Mouse (Mus musculus) kidney, postnatal 0 days (tissue): ENCODE results near the gene Prelid3b. TPM values are rescaled to one million over a fixed set of nuclear protein-coding genes. Genes with fewer than 3 reads are reported as not detected.
A peak's percentile ranks its signal among the peaks of the same experiment; 100 is the strongest.

Source experiments
- ATAC-seq: fragments of 200-750 bp; cut with Nextera tagmentation; replicated peaks from 2 replicates; pipeline ENCODE4 v1.8.0; 2017; ENCODE audit warnings: low read depth, moderate number of reproducible peaks, moderate TSS enrichment, moderate library complexity; ENCODE audit not compliant: low FRiP score
- DNase-seq: peaks from one replicate; pipeline ENCODE4 v3.0.0-alpha.2; 2016; ENCODE audit warnings: low spot score
- H3K27ac ChIP-seq: fragments of 300-500 bp; sonication (generic); 2 replicates; pipeline ENCODE4 v1.5.1; 2014; ENCODE audit warnings: mild to moderate bottlenecking
- H3K27me3 ChIP-seq: fragments of 300-500 bp; sonication (generic); 2 replicates; pipeline ENCODE4 v1.6.1; 2014; ENCODE audit warnings: low read length, mixed read lengths; ENCODE audit not compliant: insufficient read depth
- H3K36me3 ChIP-seq: fragments of 300-500 bp; sonication (generic); 2 replicates; pipeline ENCODE4 v1.6.1; 2014; ENCODE audit warnings: low read length, mixed read lengths; ENCODE audit not compliant: insufficient read depth
- H3K4me1 ChIP-seq: fragments of 300-500 bp; sonication (generic); replicated peaks from 2 replicates; pipeline ENCODE4 v1.6.1; 2014; ENCODE audit warnings: antibody characterized with exemption, low read length, mixed read lengths; ENCODE audit not compliant: insufficient read depth
- H3K4me2 ChIP-seq: fragments of 300-500 bp; sonication (generic); 2 replicates; pipeline ENCODE4 v1.6.1; 2014; ENCODE audit warnings: mild to moderate bottlenecking, low read length, moderate library complexity, mixed read lengths
- H3K4me3 ChIP-seq: fragments of 300-500 bp; sonication (generic); replicated peaks from 2 replicates; pipeline ENCODE4 v1.5.1; 2014; ENCODE audit warnings: low read depth, low read length
- H3K9ac ChIP-seq: fragments of 300-500 bp; sonication (generic); 2 replicates; pipeline ENCODE4 v1.6.1; 2014; ENCODE audit warnings: low read depth, low read length
- H3K9me3 ChIP-seq: fragments of 300-500 bp; sonication (generic); replicated peaks from 2 replicates; pipeline ENCODE4 v1.6.1; 2016; ENCODE audit warnings: low read length, inconsistent platforms, mixed read lengths
- CTCF ChIP-seq: IDR thresholded peaks from 2 replicates; pipeline ENCODE4 v1.5.1; 2016; ENCODE audit warnings: antibody characterized with exemption, low read depth, mild to moderate bottlenecking, moderate library complexity
- WGBS: fragments of 180-500 bp; shearing (Covaris S2); extraction: QIAGEN DNeasy Blood & Tissue Kit; methylation state at CpG from one replicate; pipeline ENCODE4 v1.1.7; 2014; 5-methylcytosine and 5-hydroxymethylcytosine counted together
- polyA plus RNA-seq: library from polyadenylated mRNA; unstranded; fragments of >200 nt; fragmentation: Nextera tagmentation; extraction: Ambion mirVana; gene quantifications from 2 replicates; pipeline ENCODE4 v1.2.1, GENCODE M21; 2015

Gene Prelid3b
- polyA plus RNA-seq, 1 experiment from 2014 or later: 98.9 TPM

GRCm38 (mm10) chr2:174424301-174425085 lies 48.4 kb downstream of the Prelid3b start:
- no peaks in the 10 kb centered on the region for H3K27me3 ChIP-seq
- peaks cover 58% of the 10 kb centered on the region for H3K36me3 ChIP-seq
- no peak overlapping the region for H3K9ac ChIP-seq
- WGBS: 69% methylated on average over 11 of the region's 11 CpGs
- H3K9me3 ChIP-seq: no peaks in the 10 kb centered on the region
- H3K4me3 ChIP-seq: no peak overlapping the region
- no peaks in the 10 kb centered on the region for H3K4me1 ChIP-seq
- TF ChIP-seq CTCF: no peak
- ATAC-seq: peak; percentile 37
- DNase-seq: peak; percentile 73
- H3K4me2 ChIP-seq: no peak overlapping the region
- no peak overlapping the region for H3K27ac ChIP-seq

DNA sequence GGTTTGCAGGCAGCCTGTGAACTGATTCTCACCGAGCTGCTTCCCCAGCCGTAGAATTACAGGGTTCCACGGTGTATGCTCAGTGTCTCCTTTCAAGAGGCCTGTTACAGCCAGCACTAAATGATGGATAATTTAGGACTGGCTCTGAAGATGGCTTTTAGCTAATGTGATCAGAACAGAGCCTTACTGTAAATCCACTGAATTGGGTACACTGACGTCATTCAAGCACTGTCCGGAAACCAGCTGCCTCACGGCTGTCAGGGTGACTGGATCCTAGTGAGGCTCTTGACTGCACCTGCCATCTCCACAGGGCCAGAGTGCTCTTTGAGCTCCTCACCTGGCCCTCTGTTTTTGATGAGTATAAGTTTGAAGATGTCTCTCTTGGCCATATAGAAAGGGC lies 51.8 kb downstream of the Prelid3b start:
- Histone ChIP-seq H3K27me3 (no peaks in the 10 kb centered on the region), H3K9ac (no peak overlapping the region), H3K27ac (no peak overlapping the region), H3K36me3 (peaks cover 39% of the 10 kb centered on the region), H3K4me3 (no peak overlapping the region), H3K4me1 (peaks cover 6% of the 10 kb centered on the region; the same call in 1 of the 2 replicates), H3K4me2 (no peak overlapping the region), H3K9me3 (no peaks in the 10 kb centered on the region)
- ATAC-seq (no peak), DNase-seq (no peak)
- 81% methylated on average over 6 of the region's 6 CpGs for WGBS
- no peak for TF ChIP-seq CTCF

DNA sequence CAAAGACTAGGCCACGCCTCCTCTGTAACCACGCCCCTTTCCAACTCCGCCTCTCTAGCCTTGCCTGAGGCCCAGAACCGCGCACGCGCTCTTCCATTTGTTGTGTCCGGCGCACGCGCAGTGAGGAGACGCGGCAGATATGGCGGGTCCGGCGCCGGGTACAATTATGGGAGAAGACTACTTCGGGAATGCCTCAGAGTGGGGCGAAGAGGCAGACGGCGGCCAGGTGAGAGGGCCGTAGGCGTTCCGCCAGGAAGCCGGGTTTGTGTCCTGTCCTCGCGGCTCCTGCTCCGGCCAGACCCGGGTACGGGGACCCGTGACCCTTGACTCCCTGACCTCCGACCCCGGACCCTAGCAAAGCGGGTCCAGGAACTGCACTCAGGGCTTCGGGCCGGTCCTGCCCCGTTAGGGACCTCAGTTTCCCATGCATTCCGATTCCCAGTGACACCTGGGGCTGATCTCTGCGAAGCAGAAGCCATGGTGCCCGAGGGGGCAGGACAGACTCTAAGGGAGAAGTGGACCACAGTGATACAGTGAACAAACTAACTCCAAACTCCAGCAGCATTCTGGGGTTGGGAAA lies 57.1 kb downstream of the Prelid3b start, which contains the start of gene Nelfcd:
Nelfcd (plus strand) TSS at position 74 of the 580 bp plus-strand sequence.
- peak; percentile 92 for ATAC-seq
- Histone ChIP-seq H3K4me1 (peaks cover 8% of the 10 kb centered on the region; the same call in 1 of the 2 replicates), H3K9me3 (no peaks in the 10 kb centered on the region), H3K9ac (peak within 1 kb of the TSS; percentile 87), H3K27ac (0 out of 2 replicates have a peak within 1 kb of the TSS, but pooled peaks have one; percentile 36), H3K36me3 (no peaks in the 10 kb centered on the region), H3K4me3 (peak within 1 kb of the TSS; percentile 94), H3K27me3 (no peaks in the 10 kb centered on the region), H3K4me2 (peak within 1 kb of the TSS; percentile 97)
- WGBS: under 1% methylated on average over 40 of the region's 40 CpGs
- no peak for TF ChIP-seq CTCF
- peak; percentile 99 for DNase-seq

Other genes with a start within 250 kb of the Prelid3b start
- gene Gnas, start 188.8 kb downstream of the Prelid3b start, polyA plus RNA-seq: 1,338 and 1,363 TPM in 2 replicates
- gene Gm20721, start 126.4 kb downstream of the Prelid3b start, polyA plus RNA-seq: 8.6 and 11.1 TPM in 2 replicates
- 69.6 and 79.0 TPM in 2 replicates for gene Nelfcd, start 57.3 kb downstream of the Prelid3b start, polyA plus RNA-seq
- gene Ctsz, start 34.0 kb downstream of the Prelid3b start, polyA plus RNA-seq: 131 and 132 TPM in 2 replicates
- 0.32 and 0.41 TPM in 2 replicates for gene Tubb1, start 22.4 kb downstream of the Prelid3b start, polyA plus RNA-seq
- 1,098 and 1,156 TPM in 2 replicates for gene Atp5e, start 9.0 kb downstream of the Prelid3b start, polyA plus RNA-seq
- not detected in 2 replicates for gene Zfp831, start 170.5 kb upstream of the Prelid3b start, polyA plus RNA-seq